Mouse (Mus musculus): Measurements from ENCODE around the gene Vwc2l. TPM values are rescaled to one million over a fixed set of nuclear protein-coding genes. Genes with fewer than 3 reads are reported as not detected.

The Vwc2l gene
- polyA plus RNA-seq, 2 experiments = not detected

GRCm38 (mm10) chr1:70787146-70787545, 61.6 kb downstream of the Vwc2l start:
- no peak for TF ChIP-seq POLR2A (IDR thresholded peaks at IDR 0.05; ENCODE audit: borderline replicate concordance, extremely low read depth, insufficient read depth, insufficient read length)
- DNase-seq (ENCODE audit: low spot score) = no peak
- no peak overlapping the region for H3K9ac ChIP-seq (ENCODE audit: low read depth, low read length, severe bottlenecking)
- no peak overlapping the region for H3K27ac ChIP-seq (replicated peaks; ENCODE audit: low read depth, low read length)
- H3K4me1 ChIP-seq (ENCODE audit: control insufficient read depth, insufficient read depth, low read length) = no peaks in the 10 kb centered on the region
- no peaks in the 10 kb centered on the region for H3K9me3 ChIP-seq (ENCODE audit: control insufficient read depth, low read length)
- ATAC-seq (ENCODE audit: low FRiP score, low read depth) = no peak
- H3K4me3 ChIP-seq (replicated peaks; ENCODE audit: low read length) = no peak overlapping the region
- H3K36me3 ChIP-seq (ENCODE audit: control insufficient read depth, insufficient read depth, low read length) = no peaks in the 10 kb centered on the region
- H3K4me2 ChIP-seq (replicated peaks; ENCODE audit: low read depth, low read length, severe bottlenecking) = no peak overlapping the region
- H3K27me3 ChIP-seq (ENCODE audit: control insufficient read depth, insufficient read depth, low read length) = no peaks in the 10 kb centered on the region

GRCm38 (mm10) chr1:70791636-70792035, 66.1 kb downstream of the Vwc2l start:
- Histone ChIP-seq H3K9ac (ENCODE audit: low read depth, low read length, severe bottlenecking) (no peak overlapping the region), H3K27me3 (ENCODE audit: control insufficient read depth, insufficient read depth, low read length) (no peaks in the 10 kb centered on the region), H3K27ac (replicated peaks; ENCODE audit: low read depth, low read length) (no peak overlapping the region), H3K9me3 (ENCODE audit: control insufficient read depth, low read length) (no peaks in the 10 kb centered on the region), H3K4me3 (replicated peaks; ENCODE audit: low read length) (no peak overlapping the region), H3K4me1 (ENCODE audit: control insufficient read depth, insufficient read depth, low read length) (no peaks in the 10 kb centered on the region), H3K4me2 (replicated peaks; ENCODE audit: low read depth, low read length, severe bottlenecking) (no peak overlapping the region), H3K36me3 (ENCODE audit: control insufficient read depth, insufficient read depth, low read length) (no peaks in the 10 kb centered on the region)
- WGBS = 83% methylated on average over 5 of the region's 5 CpGs
- TF ChIP-seq POLR2A (IDR thresholded peaks at IDR 0.05; ENCODE audit: borderline replicate concordance, extremely low read depth, insufficient read depth, insufficient read length) = no peak
- no peak for ATAC-seq (ENCODE audit: low FRiP score, low read depth)
- DNase-seq (ENCODE audit: low spot score) = no peak

- DNase-seq (ENCODE audit: low spot score) (no peak), ATAC-seq (ENCODE audit: low FRiP score, low read depth) (no peak)
- no peaks in the 10 kb centered on the region for H3K36me3 ChIP-seq (ENCODE audit: control insufficient read depth, insufficient read depth, low read length)
- no peaks in the 10 kb centered on the region for H3K27me3 ChIP-seq (ENCODE audit: control insufficient read depth, insufficient read depth, low read length)
- 78% methylated on average over 4 of the region's 4 CpGs for WGBS
- H3K4me1 ChIP-seq (ENCODE audit: control insufficient read depth, insufficient read depth, low read length) = no peaks in the 10 kb centered on the region
- no peak overlapping the region for H3K4me2 ChIP-seq (replicated peaks; ENCODE audit: low read depth, low read length, severe bottlenecking)
- H3K9me3 ChIP-seq (ENCODE audit: control insufficient read depth, low read length) = no peaks in the 10 kb centered on the region
- TF ChIP-seq POLR2A (IDR thresholded peaks at IDR 0.05; ENCODE audit: borderline replicate concordance, extremely low read depth, insufficient read depth, insufficient read length) = no peak
- no peak overlapping the region for H3K4me3 ChIP-seq (replicated peaks; ENCODE audit: low read length)
- no peak overlapping the region for H3K27ac ChIP-seq (replicated peaks; ENCODE audit: low read depth, low read length)
- H3K9ac ChIP-seq (ENCODE audit: low read depth, low read length, severe bottlenecking) = no peak overlapping the region
Observed at GRCm38 (mm10) chr1:70795094-70795493, 69.6 kb downstream of the Vwc2l start.

GRCm38 (mm10) chr1:70803401-70803800, 77.9 kb downstream of the Vwc2l start:
- 72% methylated on average over 3 of the region's 3 CpGs for WGBS
- ATAC-seq (ENCODE audit: low FRiP score, low read depth) = no peak
- H3K27ac ChIP-seq (replicated peaks; ENCODE audit: low read depth, low read length) = no peak overlapping the region
- no peaks in the 10 kb centered on the region for H3K9me3 ChIP-seq (ENCODE audit: control insufficient read depth, low read length)
- TF ChIP-seq POLR2A (IDR thresholded peaks at IDR 0.05; ENCODE audit: borderline replicate concordance, extremely low read depth, insufficient read depth, insufficient read length) = no peak
- H3K27me3 ChIP-seq (ENCODE audit: control insufficient read depth, insufficient read depth, low read length) = no peaks in the 10 kb centered on the region
- no peak for DNase-seq (ENCODE audit: low spot score)
- no peak overlapping the region for H3K4me3 ChIP-seq (replicated peaks; ENCODE audit: low read length)
- no peak overlapping the region for H3K9ac ChIP-seq (ENCODE audit: low read depth, low read length, severe bottlenecking)
- H3K4me1 ChIP-seq (ENCODE audit: control insufficient read depth, insufficient read depth, low read length) = no peaks in the 10 kb centered on the region
- H3K4me2 ChIP-seq (replicated peaks; ENCODE audit: low read depth, low read length, severe bottlenecking) = no peak overlapping the region
- H3K36me3 ChIP-seq (ENCODE audit: control insufficient read depth, insufficient read depth, low read length) = no peaks in the 10 kb centered on the region

- H3K4me1 ChIP-seq (ENCODE audit: control insufficient read depth, insufficient read depth, low read length) = no peaks in the 10 kb centered on the region
- WGBS = 48% methylated on average over 2 of the region's 2 CpGs
Observed at GRCm38 (mm10) chr1:70823111-70823510, 97.6 kb downstream of the Vwc2l start.

GRCm38 (mm10) chr1:70833262-70833661, 107.7 kb downstream of the Vwc2l start:
- Histone ChIP-seq H3K9ac (ENCODE audit: low read depth, low read length, severe bottlenecking) (no peak overlapping the region), H3K27me3 (ENCODE audit: control insufficient read depth, insufficient read depth, low read length) (no peaks in the 10 kb centered on the region), H3K9me3 (ENCODE audit: control insufficient read depth, low read length) (no peaks in the 10 kb centered on the region), H3K4me3 (replicated peaks; ENCODE audit: low read length) (no peak overlapping the region), H3K4me1 (ENCODE audit: control insufficient read depth, insufficient read depth, low read length) (no peaks in the 10 kb centered on the region), H3K27ac (replicated peaks; ENCODE audit: low read depth, low read length) (no peak overlapping the region), H3K36me3 (ENCODE audit: control insufficient read depth, insufficient read depth, low read length) (no peaks in the 10 kb centered on the region), H3K4me2 (replicated peaks; ENCODE audit: low read depth, low read length, severe bottlenecking) (no peak overlapping the region)
- ATAC-seq (ENCODE audit: low FRiP score, low read depth) (no peak), DNase-seq (ENCODE audit: low spot score) (no peak)
- WGBS = 82% methylated on average over 3 of the region's 3 CpGs
- no peak for TF ChIP-seq POLR2A (IDR thresholded peaks at IDR 0.05; ENCODE audit: borderline replicate concordance, extremely low read depth, insufficient read depth, insufficient read length)

More at GRCm38 (mm10) chr1:70823111-70823510, 97.6 kb downstream of the Vwc2l start:
- Histone ChIP-seq H3K9ac (ENCODE audit: low read depth, low read length, severe bottlenecking) (no peak overlapping the region), H3K36me3 (ENCODE audit: control insufficient read depth, insufficient read depth, low read length) (no peaks in the 10 kb centered on the region), H3K27ac (replicated peaks; ENCODE audit: low read depth, low read length) (no peak overlapping the region), H3K4me2 (replicated peaks; ENCODE audit: low read depth, low read length, severe bottlenecking) (no peak overlapping the region), H3K4me3 (replicated peaks; ENCODE audit: low read length) (no peak overlapping the region), H3K9me3 (ENCODE audit: control insufficient read depth, low read length) (no peaks in the 10 kb centered on the region), H3K27me3 (ENCODE audit: control insufficient read depth, insufficient read depth, low read length) (no peaks in the 10 kb centered on the region)
- TF ChIP-seq POLR2A (IDR thresholded peaks at IDR 0.05; ENCODE audit: borderline replicate concordance, extremely low read depth, insufficient read depth, insufficient read length) = no peak
- ATAC-seq (ENCODE audit: low FRiP score, low read depth) = no peak
- no peak for DNase-seq (ENCODE audit: low spot score)
